Mouse (Mus musculus): Measurements from ENCODE around the gene Coro1b. TPM values are rescaled to one million over a fixed set of nuclear protein-coding genes. Genes with fewer than 3 reads are reported as not detected.
A peak's percentile ranks its signal among the peaks of the same experiment; 100 is the strongest.
"Not testable (repeated sequence)": the region's sequence is repeated elsewhere in the genome, so short reads cannot be mapped to it uniquely, and the experiment has no call there.

Gene Coro1b
- polyA plus RNA-seq, 1 experiment from 2014 or later: 133 TPM

- not testable (repeated sequence) for DNase-seq (ENCODE audit: low spot score); H3K27me3 ChIP-seq (ENCODE audit: low read depth, poor library complexity, severe bottlenecking); H3K9me3 ChIP-seq (replicated peaks); H3K27ac ChIP-seq (replicated peaks); H3K4me3 ChIP-seq
- peaks cover 20% of the 10 kb centered on the region for H3K4me1 ChIP-seq
- WGBS: 36% methylated on average over 8 of the region's 8 CpGs
- H3K36me3 ChIP-seq: peaks cover 27% of the 10 kb centered on the region
These were observed 12.5 kb upstream of the Coro1b start for GRCm38 (mm10) chr19:4135963-4136345.

GRCm38 (mm10) chr19:4136463-4136862 is 12.0 kb upstream of the Coro1b start:
- WGBS: 77% methylated on average over 5 of the region's 5 CpGs
- Histone ChIP-seq H3K9me3 (replicated peaks) (no peaks in the 10 kb centered on the region), H3K27ac (replicated peaks) (no peak overlapping the region), H3K4me1 (peaks cover 20% of the 10 kb centered on the region), H3K27me3 (ENCODE audit: low read depth, poor library complexity, severe bottlenecking) (no peaks in the 10 kb centered on the region), H3K36me3 (peaks cover 22% of the 10 kb centered on the region), H3K4me3 (no peak overlapping the region)
- no peak for DNase-seq (ENCODE audit: low spot score)

- H3K36me3 ChIP-seq: peaks cover 7% of the 10 kb centered on the region
- H3K27ac ChIP-seq (replicated peaks): no peak overlapping the region
- H3K4me1 ChIP-seq: peaks cover 22% of the 10 kb centered on the region
- no peaks in the 10 kb centered on the region for H3K27me3 ChIP-seq (ENCODE audit: low read depth, poor library complexity, severe bottlenecking)
- no peaks in the 10 kb centered on the region for H3K9me3 ChIP-seq (replicated peaks)
- WGBS: 93% methylated on average over 5 of the region's 5 CpGs
- no peak overlapping the region for H3K4me3 ChIP-seq
- DNase-seq (ENCODE audit: low spot score): no peak
These were observed 10.5 kb upstream of the Coro1b start for GRCm38 (mm10) chr19:4137913-4138312.

GRCm38 (mm10) chr19:4139446-4139845 is 9.0 kb upstream of the Coro1b start, which contains the start of gene Gpr152:
Gene Gpr152, plus strand, starts transcription at chr19:4139787.
- Histone ChIP-seq H3K4me3 (no peak within 1 kb of the TSS), H3K27me3 (ENCODE audit: low read depth, poor library complexity, severe bottlenecking) (no peaks in the 10 kb centered on the region), H3K4me1 (peaks cover 23% of the 10 kb centered on the region), H3K27ac (replicated peaks) (peak within 1 kb of the TSS; percentile 65), H3K9me3 (replicated peaks) (no peaks in the 10 kb centered on the region), H3K36me3 (no peaks in the 10 kb centered on the region)
- WGBS: 65% methylated on average over 2 of the region's 2 CpGs
- no peak for DNase-seq (ENCODE audit: low spot score)

GRCm38 (mm10) chr19:4140147-4140546 is 8.3 kb upstream of the Coro1b start:
- no peaks in the 10 kb centered on the region for H3K27me3 ChIP-seq (ENCODE audit: low read depth, poor library complexity, severe bottlenecking)
- H3K4me3 ChIP-seq: no peak overlapping the region
- H3K27ac ChIP-seq (replicated peaks): 0 out of 2 replicates have a peak overlapping the region, but pooled peaks have one; percentile 17
- DNase-seq (ENCODE audit: low spot score): no peak
- peaks cover 23% of the 10 kb centered on the region for H3K4me1 ChIP-seq
- no peaks in the 10 kb centered on the region for H3K9me3 ChIP-seq (replicated peaks)
- H3K36me3 ChIP-seq: no peaks in the 10 kb centered on the region
- 87% methylated on average over 6 of the region's 6 CpGs for WGBS

GRCm38 (mm10) chr19:4142416-4143173 is 5.8 kb upstream of the Coro1b start:
- H3K9me3 ChIP-seq (replicated peaks): peaks cover 6% of the 10 kb centered on the region; the same call in 1 of the 2 replicates
- 93% methylated on average over 18 of the region's 18 CpGs for WGBS
- no peak for DNase-seq (ENCODE audit: low spot score)
- no peak overlapping the region; the same call in 1 of the 2 replicates for H3K27ac ChIP-seq (replicated peaks)
- no peaks in the 10 kb centered on the region for H3K36me3 ChIP-seq
- H3K27me3 ChIP-seq (ENCODE audit: low read depth, poor library complexity, severe bottlenecking): no peaks in the 10 kb centered on the region
- peaks cover 28% of the 10 kb centered on the region for H3K4me1 ChIP-seq
- H3K4me3 ChIP-seq: no peak overlapping the region

GRCm38 (mm10) chr19:4143759-4144268 is 4.6 kb upstream of the Coro1b start, which contains the start of gene Cabp4:
Gene Cabp4, minus strand, starts transcription at chr19:4144033.
- peak within 1 kb of the TSS; percentile 14; the same call in 1 of the 2 replicates for H3K27ac ChIP-seq (replicated peaks)
- 83% methylated on average over 7 of the region's 7 CpGs for WGBS
- no peaks in the 10 kb centered on the region for H3K27me3 ChIP-seq (ENCODE audit: low read depth, poor library complexity, severe bottlenecking)
- H3K9me3 ChIP-seq (replicated peaks): peaks cover 6% of the 10 kb centered on the region; the same call in 1 of the 2 replicates
- H3K4me1 ChIP-seq: peaks cover 33% of the 10 kb centered on the region
- no peak for DNase-seq (ENCODE audit: low spot score)
- H3K4me3 ChIP-seq: no peak within 1 kb of the TSS
- H3K36me3 ChIP-seq: no peaks in the 10 kb centered on the region

- Histone ChIP-seq H3K27ac (replicated peaks) (0 out of 2 replicates have a peak overlapping the region, but pooled peaks have one; percentile 14), H3K4me3 (no peak overlapping the region), H3K36me3 (peaks cover 1% of the 10 kb centered on the region; the same call in 1 of the 2 replicates), H3K4me1 (peaks cover 33% of the 10 kb centered on the region), H3K9me3 (replicated peaks) (peaks cover 6% of the 10 kb centered on the region; the same call in 1 of the 2 replicates), H3K27me3 (ENCODE audit: low read depth, poor library complexity, severe bottlenecking) (no peaks in the 10 kb centered on the region)
- DNase-seq (ENCODE audit: low spot score): no peak
- WGBS: 87% methylated on average over 16 of the region's 16 CpGs
These were observed 3.6 kb upstream of the Coro1b start for GRCm38 (mm10) chr19:4144550-4145498.

GRCm38 (mm10) chr19:4145936-4146335 is 2.5 kb upstream of the Coro1b start:
- peaks cover 6% of the 10 kb centered on the region; the same call in 1 of the 2 replicates for H3K9me3 ChIP-seq (replicated peaks)
- H3K4me1 ChIP-seq: peaks cover 34% of the 10 kb centered on the region
- no peak for DNase-seq (ENCODE audit: low spot score)
- no peak overlapping the region for H3K4me3 ChIP-seq
- no peak overlapping the region for H3K27ac ChIP-seq (replicated peaks)
- 87% methylated on average over 5 of the region's 5 CpGs for WGBS
- no peaks in the 10 kb centered on the region for H3K27me3 ChIP-seq (ENCODE audit: low read depth, poor library complexity, severe bottlenecking)
- H3K36me3 ChIP-seq: peaks cover 12% of the 10 kb centered on the region

GRCm38 (mm10) chr19:4146366-4147021 is 1.9 kb upstream of the Coro1b start:
- no peak overlapping the region for H3K27ac ChIP-seq (replicated peaks)
- H3K4me1 ChIP-seq: peaks cover 34% of the 10 kb centered on the region
- peaks cover 6% of the 10 kb centered on the region; the same call in 1 of the 2 replicates for H3K9me3 ChIP-seq (replicated peaks)
- no peaks in the 10 kb centered on the region for H3K27me3 ChIP-seq (ENCODE audit: low read depth, poor library complexity, severe bottlenecking)
- no peak overlapping the region for H3K4me3 ChIP-seq
- WGBS: 59% methylated on average over 12 of the region's 12 CpGs
- no peak for DNase-seq (ENCODE audit: low spot score)
- peaks cover 18% of the 10 kb centered on the region for H3K36me3 ChIP-seq

GRCm38 (mm10) chr19:4147022-4147405 is 1.4 kb upstream of the Coro1b start:
- Histone ChIP-seq H3K4me1 (peaks cover 34% of the 10 kb centered on the region), H3K27me3 (ENCODE audit: low read depth, poor library complexity, severe bottlenecking) (no peaks in the 10 kb centered on the region), H3K4me3 (no peak overlapping the region), H3K36me3 (peaks cover 23% of the 10 kb centered on the region), H3K9me3 (replicated peaks) (peaks cover 6% of the 10 kb centered on the region; the same call in 1 of the 2 replicates), H3K27ac (replicated peaks) (no peak overlapping the region)
- 47% methylated on average over 3 of the region's 3 CpGs for WGBS
- no peak for DNase-seq (ENCODE audit: low spot score)
